Mouse (Mus musculus): ENCODE results near the gene Prm2.

Gene Prm2

DNA sequence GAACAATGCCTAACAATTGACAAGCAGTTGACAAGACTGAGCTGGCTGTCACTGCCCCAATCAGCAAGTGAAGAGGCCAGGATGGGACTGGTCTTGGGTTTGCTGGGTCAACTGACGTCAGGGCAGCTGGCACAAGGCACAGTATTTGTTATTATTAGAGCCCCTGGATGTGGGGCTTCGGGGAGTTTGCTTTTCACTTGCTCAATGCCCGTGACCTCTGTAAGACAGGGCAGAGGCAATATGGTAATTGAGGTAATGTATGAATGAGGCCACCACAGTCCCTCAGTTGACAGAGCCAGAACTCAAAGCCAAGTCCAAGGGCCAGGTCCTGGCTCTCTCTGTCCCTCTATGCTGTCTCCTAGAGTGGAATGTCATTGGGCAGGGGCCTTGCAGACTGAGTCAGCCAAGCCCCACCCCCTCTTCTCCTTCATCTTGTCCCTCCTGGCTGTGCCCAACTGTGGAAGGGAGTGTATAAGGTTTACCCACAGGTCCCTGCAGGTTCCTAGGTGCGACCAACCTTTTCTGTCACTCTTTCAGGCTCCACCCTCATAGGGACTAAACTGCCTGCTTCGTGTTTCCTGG is 18.3 kb downstream of the Prm2 start:
- DNase-seq (ENCODE audit: low read depth): peak; percentile 41

- peak; percentile 27 for DNase-seq (ENCODE audit: low read depth)
Observed at GRCm38 (mm10) chr16:10776322-10776721, 19.6 kb downstream of the Prm2 start.

DNA sequence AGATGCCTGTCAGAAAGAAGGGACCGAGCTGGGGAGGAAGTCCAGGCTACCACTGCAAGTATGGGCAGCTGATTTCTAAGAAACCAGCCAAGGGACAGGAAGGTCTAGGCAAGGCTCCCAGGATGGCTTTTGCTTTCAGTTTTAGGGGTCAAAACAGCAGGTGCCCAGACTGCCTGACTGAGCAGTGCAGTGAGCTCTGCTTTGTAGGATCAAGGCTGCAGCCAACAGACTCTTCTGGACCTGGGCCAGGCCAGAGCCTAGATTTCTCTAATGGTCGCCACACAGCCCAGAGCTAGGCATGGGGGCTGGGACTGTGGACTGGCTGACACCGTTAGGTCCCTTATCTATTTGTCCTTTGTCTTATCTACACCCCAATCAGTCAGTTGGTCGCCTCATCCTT is 21.2 kb downstream of the Prm2 start:
- peak; percentile 79 for DNase-seq (ENCODE audit: low read depth)

GRCm38 (mm10) chr16:10773543-10773942 is 22.4 kb downstream of the Prm2 start:
- peak; percentile 55 for DNase-seq (ENCODE audit: low read depth)

DNA sequence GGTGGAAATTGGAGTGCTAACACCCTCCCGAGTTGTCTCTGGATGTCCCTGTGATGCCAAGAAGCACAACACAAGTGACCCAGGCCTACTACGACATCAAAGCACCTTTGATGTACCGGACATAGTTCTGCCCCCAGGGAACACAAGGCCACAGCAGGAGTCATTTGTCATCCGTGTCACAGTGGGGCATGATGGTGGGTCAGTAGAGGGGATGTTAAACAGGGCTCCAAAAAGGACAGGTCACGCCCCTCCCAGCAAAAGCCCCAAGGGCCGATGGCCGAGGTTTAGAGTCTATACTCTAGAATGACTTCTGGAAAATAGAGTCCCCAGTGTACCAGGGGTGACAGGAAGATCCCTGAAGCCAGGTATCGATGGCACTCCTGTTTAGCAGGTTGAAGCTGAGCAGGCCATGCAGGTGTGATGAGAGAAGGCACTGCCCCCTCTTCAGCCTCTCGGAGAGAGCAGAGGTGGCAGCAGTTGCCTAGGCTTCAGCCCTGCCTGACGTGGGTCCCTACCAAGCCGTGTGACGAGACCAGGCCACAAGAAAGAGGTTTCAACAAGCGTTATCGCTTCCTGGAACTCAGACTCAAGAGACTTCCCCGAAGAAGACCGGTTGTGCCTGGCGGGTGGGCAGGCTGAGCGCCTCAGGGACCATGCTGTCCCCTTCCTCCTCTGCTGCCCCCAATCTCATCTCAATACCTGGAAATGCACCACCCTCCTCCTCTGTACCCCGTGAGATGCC is 24.0 kb downstream of the Prm2 start:
- DNase-seq (ENCODE audit: low read depth): peak; percentile 94

GRCm38 (mm10) chr16:10770531-10771325 is 25.2 kb downstream of the Prm2 start:
- DNase-seq (ENCODE audit: low read depth): peak; percentile 65

GRCm38 (mm10) chr16:10769661-10770060 is 26.3 kb downstream of the Prm2 start:
- DNase-seq (ENCODE audit: low read depth): peak; percentile 84

- peak; percentile 63 for DNase-seq (ENCODE audit: low read depth)
Observed at GRCm38 (mm10) chr16:10768821-10769220, 27.1 kb downstream of the Prm2 start.

DNA sequence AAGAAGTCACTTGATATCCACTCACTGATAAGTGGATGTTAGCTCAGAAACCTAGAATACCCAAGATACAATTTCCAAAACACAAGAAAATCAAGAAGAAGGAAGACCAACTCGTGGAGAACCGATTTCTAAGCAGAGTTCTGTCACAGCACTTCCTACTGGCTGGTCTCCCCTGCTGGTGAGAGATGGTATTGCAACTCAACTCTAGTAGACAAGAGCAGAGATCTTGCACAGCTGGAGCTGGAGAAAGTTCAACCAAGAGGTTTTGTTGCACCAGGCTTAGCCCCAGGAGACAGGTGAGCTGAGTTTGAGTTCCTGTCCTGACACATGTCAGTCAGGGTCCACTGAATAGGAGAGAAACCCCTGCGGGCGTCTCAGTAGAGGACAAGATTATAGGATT is 28.8 kb downstream of the Prm2 start:
- DNase-seq (ENCODE audit: low read depth): peak; percentile 93

DNA sequence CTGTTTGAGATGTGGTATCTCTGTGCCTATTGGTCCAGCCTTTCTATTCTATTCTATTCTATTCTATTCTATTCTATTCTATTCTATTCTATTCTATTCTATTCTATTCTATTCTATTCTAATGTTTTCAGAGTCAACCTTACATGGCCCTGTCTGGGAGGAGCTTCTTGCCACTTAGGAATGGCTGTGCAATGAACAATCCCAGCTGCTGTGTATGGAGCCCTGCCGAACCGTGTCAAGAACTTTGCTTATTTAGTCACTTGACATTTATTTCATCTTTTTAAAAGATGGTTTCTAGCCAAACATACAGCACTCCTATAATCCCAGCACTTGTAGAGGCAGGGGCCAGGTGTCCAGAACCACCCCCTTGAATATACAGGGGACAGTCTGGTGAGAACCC is 31.6 kb downstream of the Prm2 start:
- DNase-seq (ENCODE audit: low read depth): no peak

DNA sequence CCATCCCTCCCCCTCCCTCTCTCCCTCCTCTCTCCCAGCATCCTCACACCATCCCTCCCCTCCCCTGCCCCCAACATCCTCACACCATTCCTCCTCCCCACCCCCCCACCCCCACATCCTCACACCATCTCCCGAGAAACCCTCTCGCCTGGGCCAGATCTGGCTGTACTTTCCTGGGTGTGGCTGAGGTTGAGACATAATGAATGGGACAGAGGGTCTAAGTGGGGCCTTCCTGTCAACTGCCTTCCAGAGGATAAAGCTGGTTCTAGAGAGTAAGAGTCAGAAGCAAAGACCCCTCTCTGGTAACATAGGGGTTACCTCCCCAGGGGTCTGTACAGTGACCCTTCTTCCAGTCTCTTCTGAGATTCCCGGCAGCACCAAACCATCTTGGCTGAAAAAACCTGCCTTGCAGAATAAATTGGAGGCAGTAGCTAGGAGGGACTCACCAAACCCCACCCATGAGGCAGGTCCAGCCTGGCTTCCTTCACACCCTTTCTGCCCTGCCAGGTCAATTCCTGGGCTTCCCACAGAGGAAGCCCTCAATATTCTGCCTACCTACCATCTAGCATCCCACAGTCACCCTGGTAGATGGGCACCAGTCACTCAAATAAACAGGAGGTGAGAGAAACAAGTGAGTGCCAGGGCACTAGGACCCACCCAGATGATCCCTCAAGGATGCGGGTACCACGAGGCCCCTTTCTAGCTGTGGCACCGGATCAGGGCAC is 32.2 kb downstream of the Prm2 start:
- DNase-seq (ENCODE audit: low read depth): no peak

DNA sequence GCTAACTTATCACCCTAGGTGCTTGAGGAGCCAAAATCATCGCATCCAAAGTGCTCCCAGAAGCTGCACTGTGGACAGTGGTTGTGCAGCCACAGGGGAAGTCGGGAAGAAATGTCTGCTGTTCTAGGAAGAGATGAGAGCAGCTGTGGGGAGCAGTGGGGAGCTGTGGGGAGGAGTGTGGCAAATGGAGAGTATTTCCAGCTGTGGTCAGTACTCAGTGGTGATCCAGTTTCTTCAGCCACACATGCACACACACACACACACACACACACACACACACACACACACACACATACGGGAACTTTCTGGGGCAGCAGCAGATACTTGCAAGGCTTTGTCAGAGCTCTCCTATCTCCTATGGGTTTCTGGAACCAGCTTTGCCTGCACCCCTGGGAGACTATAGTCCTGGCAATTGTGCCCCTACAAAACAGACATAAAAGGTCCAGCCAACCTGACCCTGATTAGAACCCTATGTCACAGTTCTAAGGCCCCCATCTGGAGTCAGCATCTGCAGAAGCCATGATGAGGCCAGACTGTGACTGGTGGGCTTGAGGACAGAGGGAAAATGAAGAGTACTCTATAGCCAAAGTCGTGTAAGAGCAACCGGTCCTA is 33.3 kb downstream of the Prm2 start:
- no peak for DNase-seq (ENCODE audit: low read depth)

DNA sequence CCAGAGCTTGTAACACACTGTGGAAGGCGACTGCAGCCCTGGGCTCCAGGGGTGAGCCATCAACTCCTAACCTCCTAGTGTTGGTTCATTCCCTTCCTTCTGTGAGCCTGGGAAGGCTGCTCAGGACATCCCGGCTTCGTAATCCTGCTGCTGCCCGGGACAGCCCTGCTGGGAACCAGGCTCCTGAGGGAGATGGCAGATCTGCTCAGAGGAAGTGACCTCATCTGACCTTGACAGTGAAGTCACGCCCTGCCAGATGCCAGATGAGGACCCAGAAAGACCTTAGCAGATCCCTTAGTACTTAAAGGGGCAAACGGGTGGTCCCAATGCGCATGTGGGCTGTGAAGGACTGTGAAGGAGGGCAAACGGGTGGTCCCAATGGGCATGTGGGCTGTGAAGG is 34.8 kb downstream of the Prm2 start:
- no peak for DNase-seq (ENCODE audit: low read depth)

DNA sequence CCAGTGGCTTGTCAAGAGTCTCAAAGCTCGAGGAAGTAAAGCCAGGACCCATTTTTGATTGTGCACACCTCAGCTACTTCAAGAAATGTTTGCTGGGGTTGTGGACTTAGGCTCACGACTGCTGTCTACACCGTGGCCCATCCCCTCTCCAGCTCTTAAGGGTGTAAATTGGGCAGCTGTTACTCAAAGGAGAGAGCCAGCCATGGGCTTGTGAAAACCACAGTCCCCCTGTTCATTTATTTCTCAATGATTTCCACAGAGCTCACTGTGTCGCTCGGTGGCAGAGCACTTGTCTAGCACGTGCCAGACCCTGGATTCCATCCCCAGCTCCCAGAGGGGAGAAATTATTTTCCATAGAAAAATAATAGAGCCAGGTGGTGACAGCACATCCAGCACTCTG is 39.8 kb downstream of the Prm2 start:
- no peak for DNase-seq (ENCODE audit: low read depth)

DNA sequence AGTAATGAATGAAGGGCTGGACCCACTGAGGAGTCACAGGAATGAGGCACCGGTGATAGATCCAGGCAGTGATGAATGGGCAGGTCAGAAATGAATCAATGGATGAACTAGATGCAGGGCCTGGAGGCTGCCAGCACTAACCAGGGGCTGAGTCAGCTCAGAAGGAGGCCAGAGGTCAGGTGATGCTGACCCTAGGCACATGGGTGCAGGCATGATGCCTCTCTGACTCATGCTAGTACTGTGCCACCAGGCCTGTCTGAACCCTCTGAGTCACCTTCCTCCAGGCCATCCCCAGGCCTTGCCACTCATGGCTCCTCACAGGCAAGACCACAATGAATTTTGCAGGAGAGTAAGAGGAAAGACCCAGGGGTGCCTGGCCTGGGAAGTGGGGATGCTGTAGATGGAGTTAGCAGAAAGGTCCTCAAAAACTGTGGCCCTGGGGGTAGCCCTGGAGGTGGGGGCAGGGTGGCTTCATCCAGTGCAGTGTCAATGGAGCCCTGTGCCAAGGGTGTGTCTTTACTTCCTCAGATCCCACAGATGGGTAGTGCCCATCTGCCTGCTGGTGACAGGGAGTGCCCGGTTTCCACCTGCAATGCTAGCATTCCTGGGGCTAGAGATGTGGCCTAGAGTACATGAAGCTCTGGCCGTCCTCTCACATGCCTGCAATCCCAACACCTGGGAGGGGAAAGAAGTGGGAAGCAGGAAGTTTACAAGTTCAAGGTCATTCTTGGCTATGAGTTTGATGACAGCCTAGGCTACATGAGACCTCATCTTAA is 41.2 kb downstream of the Prm2 start:
- DNase-seq (ENCODE audit: low read depth): no peak

GRCm38 (mm10) chr16:10749824-10750223 is 46.1 kb downstream of the Prm2 start:
- DNase-seq (ENCODE audit: low read depth): no peak

GRCm38 (mm10) chr16:10749226-10749625 is 46.7 kb downstream of the Prm2 start:
- DNase-seq (ENCODE audit: low read depth): no peak

Measured in induced T-regulatory cell, adult 2 months (primary cell).